Mouse (Mus musculus) heart, embryonic 13.5 days (tissue): ENCODE measurements around the gene Adgrd1. TPM values are rescaled to one million over a fixed set of nuclear protein-coding genes. Genes with fewer than 3 reads are reported as not detected.

Experiments used
- ATAC-seq: fragments of 200-750 bp; cut with Nextera tagmentation; 2 replicates; pipeline ENCODE4 v1.8.0; 2017; ENCODE audit warnings: moderate TSS enrichment; ENCODE audit not compliant: insufficient number of reproducible peaks, low FRiP score, low TSS enrichment; ENCODE audit errors: extremely low read depth
- H3K27ac ChIP-seq: fragments of 300-500 bp; sonication (generic); replicated peaks from 2 replicates; pipeline ENCODE4 v1.5.1; 2015; ENCODE audit warnings: moderate library complexity, mild to moderate bottlenecking, inconsistent platforms
- H3K27me3 ChIP-seq: fragments of 300-500 bp; sonication (generic); replicated peaks from 2 replicates; pipeline ENCODE4 v1.6.1; 2015; ENCODE audit warnings: mild to moderate bottlenecking, inconsistent platforms
- H3K36me3 ChIP-seq: fragments of 300-500 bp; sonication (generic); 2 replicates; pipeline ENCODE4 v1.6.1; 2015; ENCODE audit warnings: mild to moderate bottlenecking, inconsistent platforms
- H3K4me1 ChIP-seq: fragments of 300-500 bp; sonication (generic); 2 replicates; pipeline ENCODE4 v1.6.1; 2015; ENCODE audit warnings: inconsistent platforms
- H3K4me2 ChIP-seq: fragments of 300-500 bp; sonication (generic); 2 replicates; pipeline ENCODE4 v1.6.1; 2015; ENCODE audit warnings: inconsistent platforms, mild to moderate bottlenecking, moderate library complexity
- H3K4me3 ChIP-seq: fragments of 300-500 bp; sonication (generic); 2 replicates; pipeline ENCODE4 v1.5.1; 2015; ENCODE audit warnings: moderate library complexity, mild to moderate bottlenecking, inconsistent platforms
- H3K9ac ChIP-seq: fragments of 300-500 bp; sonication (generic); 2 replicates; pipeline ENCODE4 v1.6.1; 2015; ENCODE audit warnings: inconsistent platforms, mild to moderate bottlenecking, moderate library complexity
- H3K9me3 ChIP-seq: fragments of 300-500 bp; sonication (generic); 2 replicates; pipeline ENCODE4 v1.6.1; 2016; ENCODE audit warnings: inconsistent platforms
- WGBS: fragments of 180-500 bp; shearing (Covaris S2); methylation state at CpG from one replicate; pipeline ENCODE4 v1.1.7; 2015; ENCODE audit warnings: mixed read lengths; 5-methylcytosine and 5-hydroxymethylcytosine counted together
- polyA plus RNA-seq: library from polyadenylated mRNA; unstranded; fragments of >200 nt; fragmentation: Nextera tagmentation; extraction: Ambion mirVana; gene quantifications from 2 replicates; pipeline ENCODE4 v1.2.1, GENCODE M21; 2015

The Adgrd1 gene
- polyA plus RNA-seq, result 0.57 and 0.87 TPM in 2 replicates

- peak; percentile 54; the same call in 1 of the 2 replicates for ATAC-seq
- Histone ChIP-seq H3K9ac (0 out of 2 replicates have a peak within 1 kb of the TSS, but pooled peaks have one; percentile 25), H3K4me2 (peak within 1 kb of the TSS; percentile 48), H3K4me3 (no peak within 1 kb of the TSS), H3K9me3 (no peaks in the 10 kb centered on the region), H3K27me3 (no peaks in the 10 kb centered on the region), H3K36me3 (no peaks in the 10 kb centered on the region), H3K4me1 (peaks cover 12% of the 10 kb centered on the region), H3K27ac (no peak within 1 kb of the TSS)
- WGBS, result 30% methylated on average over 6 of the region's 6 CpGs
Measured at GRCm38 (mm10) chr5:129096511-129096910, at the start of gene Adgrd1. Gene Adgrd1 (plus strand): TSS chr5:129096750.

GRCm38 (mm10) chr5:129049372-129049771, 47.2 kb upstream of the Adgrd1 start:
- ATAC-seq, result no peak
- WGBS, result 77% methylated on average over 9 of the region's 9 CpGs

GRCm38 (mm10) chr5:129051910-129052309, 44.6 kb upstream of the Adgrd1 start:
- Histone ChIP-seq H3K27ac (no peak overlapping the region), H3K4me2 (no peak overlapping the region), H3K4me3 (no peak overlapping the region), H3K36me3 (no peaks in the 10 kb centered on the region), H3K27me3 (peaks cover 15% of the 10 kb centered on the region; the same call in 1 of the 2 replicates), H3K9me3 (no peaks in the 10 kb centered on the region), H3K9ac (no peak overlapping the region), H3K4me1 (no peaks in the 10 kb centered on the region)
- ATAC-seq, result no peak
- WGBS, result 71% methylated on average over 3 of the region's 3 CpGs

More at GRCm38 (mm10) chr5:129049372-129049771, 47.2 kb upstream of the Adgrd1 start:
- Histone ChIP-seq H3K4me3 (no peak overlapping the region), H3K27me3 (0 out of 2 replicates have a peak, but pooled peaks cover 3% of the 10 kb centered on the region), H3K9ac (no peak overlapping the region), H3K36me3 (no peaks in the 10 kb centered on the region), H3K4me1 (peaks cover 3% of the 10 kb centered on the region), H3K4me2 (no peak overlapping the region), H3K27ac (no peak overlapping the region), H3K9me3 (no peaks in the 10 kb centered on the region)

- no peak overlapping the region for H3K4me3 ChIP-seq
- no peaks in the 10 kb centered on the region for H3K36me3 ChIP-seq
- WGBS, result 38% methylated on average over 20 of the region's 20 CpGs
- no peak overlapping the region for H3K9ac ChIP-seq
- H3K27ac ChIP-seq, result no peak overlapping the region
- no peaks in the 10 kb centered on the region for H3K9me3 ChIP-seq
- H3K4me2 ChIP-seq, result no peak overlapping the region
- ATAC-seq, result no peak
- no peaks in the 10 kb centered on the region for H3K4me1 ChIP-seq
- peaks cover 24% of the 10 kb centered on the region for H3K27me3 ChIP-seq
Measured at GRCm38 (mm10) chr5:129052636-129053355, 43.8 kb upstream of the Adgrd1 start.

GRCm38 (mm10) chr5:129054675-129055284, 41.8 kb upstream of the Adgrd1 start:
- Histone ChIP-seq H3K27ac (no peak overlapping the region), H3K4me2 (no peak overlapping the region), H3K36me3 (no peaks in the 10 kb centered on the region), H3K4me1 (no peaks in the 10 kb centered on the region), H3K9ac (no peak overlapping the region), H3K27me3 (peaks cover 25% of the 10 kb centered on the region), H3K9me3 (no peaks in the 10 kb centered on the region), H3K4me3 (no peak overlapping the region)
- WGBS, result 74% methylated on average over 9 of the region's 9 CpGs
- no peak for ATAC-seq

GRCm38 (mm10) chr5:129059116-129059515, 37.4 kb upstream of the Adgrd1 start:
- Histone ChIP-seq H3K27ac (no peak overlapping the region), H3K9me3 (no peaks in the 10 kb centered on the region), H3K36me3 (no peaks in the 10 kb centered on the region), H3K4me2 (no peak overlapping the region), H3K27me3 (peaks cover 55% of the 10 kb centered on the region), H3K4me3 (no peak overlapping the region), H3K9ac (no peak overlapping the region), H3K4me1 (peaks cover 5% of the 10 kb centered on the region)
- WGBS, result 70% methylated on average over 3 of the region's 3 CpGs
- ATAC-seq, result no peak

GRCm38 (mm10) chr5:129061579-129061978, 35.0 kb upstream of the Adgrd1 start:
- Histone ChIP-seq H3K9me3 (no peaks in the 10 kb centered on the region), H3K27me3 (peaks cover 54% of the 10 kb centered on the region), H3K4me1 (peaks cover 5% of the 10 kb centered on the region), H3K27ac (no peak overlapping the region), H3K4me3 (no peak overlapping the region), H3K4me2 (no peak overlapping the region), H3K36me3 (no peaks in the 10 kb centered on the region), H3K9ac (no peak overlapping the region)
- 20% methylated on average over 13 of the region's 13 CpGs for WGBS
- no peak for ATAC-seq

GRCm38 (mm10) chr5:129063037-129063791, 33.3 kb upstream of the Adgrd1 start:
- Histone ChIP-seq H3K27me3 (peaks cover 41% of the 10 kb centered on the region), H3K4me3 (peak overlapping the region; percentile 25; the same call in 1 of the 2 replicates), H3K9ac (no peak overlapping the region), H3K9me3 (no peaks in the 10 kb centered on the region), H3K4me2 (peak overlapping the region; percentile 59), H3K27ac (no peak overlapping the region), H3K36me3 (no peaks in the 10 kb centered on the region), H3K4me1 (peaks cover 5% of the 10 kb centered on the region)
- ATAC-seq, result no peak
- WGBS, result 9% methylated on average over 21 of the region's 21 CpGs

GRCm38 (mm10) chr5:129063792-129064087, 32.8 kb upstream of the Adgrd1 start:
- Histone ChIP-seq H3K27ac (no peak overlapping the region), H3K4me3 (peak overlapping the region; percentile 25; the same call in 1 of the 2 replicates), H3K4me1 (peaks cover 5% of the 10 kb centered on the region), H3K36me3 (no peaks in the 10 kb centered on the region), H3K4me2 (peak overlapping the region; percentile 59), H3K9ac (no peak overlapping the region), H3K27me3 (peaks cover 41% of the 10 kb centered on the region), H3K9me3 (no peaks in the 10 kb centered on the region)
- ATAC-seq, result no peak
- WGBS, result 37% methylated on average over 8 of the region's 8 CpGs

GRCm38 (mm10) chr5:129064186-129064585, 32.4 kb upstream of the Adgrd1 start:
- 72% methylated on average over 11 of the region's 11 CpGs for WGBS

GRCm38 (mm10) chr5:129065301-129065700, 31.2 kb upstream of the Adgrd1 start:
- Histone ChIP-seq H3K4me3 (no peak overlapping the region), H3K4me2 (no peak overlapping the region), H3K36me3 (no peaks in the 10 kb centered on the region), H3K9ac (no peak overlapping the region), H3K27ac (no peak overlapping the region), H3K27me3 (peaks cover 39% of the 10 kb centered on the region), H3K4me1 (peaks cover 5% of the 10 kb centered on the region), H3K9me3 (no peaks in the 10 kb centered on the region)
- ATAC-seq, result no peak
- 62% methylated on average over 12 of the region's 12 CpGs for WGBS

More at GRCm38 (mm10) chr5:129064186-129064585, 32.4 kb upstream of the Adgrd1 start:
- Histone ChIP-seq H3K27me3 (peaks cover 41% of the 10 kb centered on the region), H3K9ac (no peak overlapping the region), H3K27ac (no peak overlapping the region), H3K36me3 (no peaks in the 10 kb centered on the region), H3K9me3 (no peaks in the 10 kb centered on the region), H3K4me1 (peaks cover 5% of the 10 kb centered on the region), H3K4me3 (no peak overlapping the region), H3K4me2 (no peak overlapping the region)
- no peak for ATAC-seq
